ENCODE assay signal across 11 mouse cellular contexts in genomic region chr11:76459489-76459888, GRCm38 (mm10).
"Had no signal": no experiment of that assay in that cellular context is flagged by ENCODE, and none has a peak within 500 bp of the region (broad histone marks: within the 10 kb centered on the region; RNA-seq: fewer than 3 reads in every experiment).

No protein-coding gene starts in this region.

- ATAC-seq: liver, embryonic 12.5 days; midbrain, embryonic 16.5 days had no signal

- H3K9me3 ChIP-seq: limb, embryonic 15.5 days; liver, embryonic 12.5 days; lung, embryonic 15.5 days; megakaryocyte, embryonic 14.5 days; stomach, embryonic 15.5 days had no signal

- H3K9ac ChIP-seq: limb, embryonic 15.5 days; liver, embryonic 12.5 days; lung, embryonic 15.5 days; stomach, embryonic 15.5 days had no signal

- DNase-seq: kidney, adult 9 months; kidney, postnatal 14 days; right cerebral cortex, postnatal 14 days; thymus, postnatal 4 days had no signal

- H3K4me2 ChIP-seq: limb, embryonic 15.5 days; liver, embryonic 12.5 days; lung, embryonic 15.5 days; midbrain, embryonic 11.5 days; stomach, embryonic 15.5 days had no signal

- H3K27ac ChIP-seq: limb, embryonic 15.5 days; liver, embryonic 12.5 days; lung, embryonic 15.5 days; stomach, embryonic 15.5 days had no signal

- H3K27me3 ChIP-seq: limb, embryonic 15.5 days; liver, embryonic 12.5 days; lung, embryonic 15.5 days; stomach, embryonic 15.5 days had no signal

- H3K36me3 ChIP-seq: liver, embryonic 12.5 days had no signal

- H3K4me3 ChIP-seq: limb, embryonic 15.5 days; liver, embryonic 12.5 days; lung, embryonic 15.5 days; megakaryocyte, embryonic 14.5 days; stomach, embryonic 15.5 days had no signal
